Mouse (Mus musculus): ENCODE data around the gene Ptrhd1. TPM values are rescaled to one million over a fixed set of nuclear protein-coding genes. Genes with fewer than 3 reads are reported as not detected.
"Not testable (repeated sequence)": the region's sequence is repeated elsewhere in the genome, so short reads cannot be mapped to it uniquely, and the experiment has no call there.

The Ptrhd1 gene
- total and polyA plus RNA-seq, 3 experiments = 3.8 to 5.3 TPM; not detected in 1

- Histone ChIP-seq H3K4me1 (ENCODE audit: control insufficient read depth in 1 of 2, insufficient read depth in 2 of 2, low read length in 2 of 2) (peaks cover 0 to 8% of the 10 kb centered on the region in 2 experiments), H3K9ac (ENCODE audit: control insufficient read depth, low read depth, low read length, poor library complexity, severe bottlenecking) (no peak overlapping the region), H3K36me3 (ENCODE audit: control insufficient read depth in 1 of 2, insufficient read depth in 2 of 2, low read length in 2 of 2) (peaks cover 0 to 6% of the 10 kb centered on the region in 2 experiments; a peak in 2 of 4 replicates), H3K9me3 (replicated peaks; ENCODE audit: insufficient read depth, low read length) (no peaks in the 10 kb centered on the region), H3K27me3 (ENCODE audit: control insufficient read depth in 1 of 2, insufficient read depth in 2 of 2, low read length in 2 of 2) (no peaks in the 10 kb centered on the region), H3K79me2 (ENCODE audit: control insufficient read depth, insufficient read depth, low read length, poor library complexity) (peaks cover 8% of the 10 kb centered on the region), H3K4me3 (ENCODE audit: control insufficient read depth in 1 of 2, insufficient read depth in 1 of 2, low read depth in 2 of 2, low read length in 2 of 2) (no peak overlapping the region), H3K27ac (ENCODE audit: control insufficient read depth, low read depth, low read length) (no peak overlapping the region)
- TF ChIP-seq ZKSCAN1 (IDR thresholded peaks at IDR 0.05; ENCODE audit: low read depth, low read length) (no peak), BHLHE40 (IDR thresholded peaks at IDR 0.05; ENCODE audit: borderline replicate concordance, low read depth, low read length) (no peak), NRF1 (IDR thresholded peaks at IDR 0.05; ENCODE audit: insufficient read depth, low read depth, low read length, poor library complexity, severe bottlenecking) (no peak), POLR2AphosphoS2 (IDR thresholded peaks at IDR 0.05; ENCODE audit: low read length) (no peak), CTCF (IDR thresholded peaks at IDR 0.05 in 2 of 3, conservative IDR thresholded peaks at IDR 0.05 in 1 of 3; ENCODE audit: control insufficient read depth in 1 of 3, insufficient read depth in 1 of 3, low read depth in 2 of 3, low read length in 3 of 3, poor library complexity in 1 of 3, severe bottlenecking in 1 of 3) (no peak), TCF12 (IDR thresholded peaks at IDR 0.05; ENCODE audit: low read depth, low read length) (no peak), MAZ (IDR thresholded peaks at IDR 0.05; ENCODE audit: low read depth, low read length) (no peak), SIN3A (IDR thresholded peaks at IDR 0.05; ENCODE audit: low read length) (no peak), GABPA (IDR thresholded peaks at IDR 0.05; ENCODE audit: low read depth, low read length) (no peak), GATA1 (IDR thresholded peaks at IDR 0.05; ENCODE audit: low read depth, low read length) (no peak), ETS1 (IDR thresholded peaks at IDR 0.05; ENCODE audit: low read depth, low read length) (no peak), HCFC1 (IDR thresholded peaks at IDR 0.05; ENCODE audit: low read depth, low read length) (no peak)
- no peak for DNase-seq (ENCODE audit: low read depth, low spot score)
Measured at GRCm38 (mm10) chr12:4237481-4237880, 3.7 kb downstream of the Ptrhd1 start.

- not testable (repeated sequence) for H3K36me3 ChIP-seq (ENCODE audit: control insufficient read depth in 1 of 2, insufficient read depth in 2 of 2, low read length in 2 of 2); H3K27me3 ChIP-seq (ENCODE audit: control insufficient read depth in 1 of 2, insufficient read depth in 2 of 2, low read length in 2 of 2); H3K79me2 ChIP-seq (ENCODE audit: control insufficient read depth, insufficient read depth, low read length, poor library complexity); H3K27ac ChIP-seq (ENCODE audit: control insufficient read depth, low read depth, low read length); H3K4me1 ChIP-seq (ENCODE audit: control insufficient read depth in 1 of 2, insufficient read depth in 2 of 2, low read length in 2 of 2); H3K4me3 ChIP-seq (ENCODE audit: control insufficient read depth in 1 of 2, insufficient read depth in 1 of 2, low read depth in 2 of 2, low read length in 2 of 2); DNase-seq (ENCODE audit: low read depth, low spot score); H3K9ac ChIP-seq (ENCODE audit: control insufficient read depth, low read depth, low read length, poor library complexity, severe bottlenecking); H3K9me3 ChIP-seq (replicated peaks; ENCODE audit: insufficient read depth, low read length)
Measured at GRCm38 (mm10) chr12:4240281-4240680, 6.5 kb downstream of the Ptrhd1 start.

- Histone ChIP-seq H3K79me2 (ENCODE audit: control insufficient read depth, insufficient read depth, low read length, poor library complexity) (no peaks in the 10 kb centered on the region), H3K4me1 (ENCODE audit: control insufficient read depth in 1 of 2, insufficient read depth in 2 of 2, low read length in 2 of 2) (peaks cover 0 to 3% of the 10 kb centered on the region in 2 experiments; a peak in 3 of 4 replicates), H3K9ac (ENCODE audit: control insufficient read depth, low read depth, low read length, poor library complexity, severe bottlenecking) (no peak overlapping the region), H3K4me3 (ENCODE audit: control insufficient read depth in 1 of 2, insufficient read depth in 1 of 2, low read depth in 2 of 2, low read length in 2 of 2) (no peak overlapping the region), H3K9me3 (replicated peaks; ENCODE audit: insufficient read depth, low read length) (no peaks in the 10 kb centered on the region), H3K36me3 (ENCODE audit: control insufficient read depth in 1 of 2, insufficient read depth in 2 of 2, low read length in 2 of 2) (peaks cover 0 to 1% of the 10 kb centered on the region in 2 experiments; a peak in 1 of 4 replicates), H3K27ac (ENCODE audit: control insufficient read depth, low read depth, low read length) (no peak overlapping the region), H3K27me3 (ENCODE audit: control insufficient read depth in 1 of 2, insufficient read depth in 2 of 2, low read length in 2 of 2) (no peaks in the 10 kb centered on the region)
- TF ChIP-seq EP300 (IDR thresholded peaks at IDR 0.05; ENCODE audit: low read depth in 1 of 2, low read length in 2 of 2) (no peak), ELF1 (IDR thresholded peaks at IDR 0.05; ENCODE audit: low read depth, low read length) (no peak), CHD2 (IDR thresholded peaks at IDR 0.05; ENCODE audit: low read length) (no peak), MYC (IDR thresholded peaks at IDR 0.05; ENCODE audit: low read depth, low read length) (no peak), HCFC1 (IDR thresholded peaks at IDR 0.05; ENCODE audit: low read depth, low read length) (no peak), ZKSCAN1 (IDR thresholded peaks at IDR 0.05; ENCODE audit: low read depth, low read length) (no peak)
- no peak for DNase-seq (ENCODE audit: low read depth, low spot score)
Measured at GRCm38 (mm10) chr12:4243805-4244204, 10.0 kb downstream of the Ptrhd1 start.
